Comparison of ENCODE assay signal across 23 mouse cellular contexts in genomic region chr5:49149684-49150083, GRCm38 (mm10).
"Had no signal": no experiment of that assay in that cellular context is flagged by ENCODE, and none has a peak within 500 bp of the region (broad histone marks: within the 10 kb centered on the region; RNA-seq: fewer than 3 reads in every experiment).

No protein-coding gene starts in this region.

- H3K4me2 ChIP-seq: limb, embryonic 13.5 days; liver, embryonic 12.5 days; liver, embryonic 15.5 days; lung, embryonic 15.5 days; midbrain, embryonic 13.5 days; neural tube, embryonic 13.5 days; stomach, embryonic 15.5 days had no signal

- H3K4me1 ChIP-seq: limb, embryonic 10.5 days; limb, embryonic 13.5 days; liver, embryonic 12.5 days; liver, embryonic 15.5 days; lung, embryonic 15.5 days; megakaryocyte, embryonic 14.5 days; midbrain, embryonic 10.5 days; midbrain, embryonic 13.5 days; neural tube, embryonic 13.5 days; stomach, embryonic 15.5 days had no signal

- H3K27ac ChIP-seq: kidney, postnatal 0 days; limb, embryonic 10.5 days; limb, embryonic 13.5 days; liver, embryonic 12.5 days; liver, embryonic 15.5 days; lung, embryonic 15.5 days; midbrain, embryonic 10.5 days; midbrain, embryonic 13.5 days; neural tube, embryonic 13.5 days; stomach, embryonic 15.5 days had no signal

- ATAC-seq: liver, embryonic 12.5 days; midbrain, embryonic 13.5 days; midbrain, embryonic 16.5 days had no signal

- H3K9me3 ChIP-seq: limb, embryonic 10.5 days; limb, embryonic 13.5 days; liver, embryonic 12.5 days; liver, embryonic 15.5 days; lung, embryonic 15.5 days; megakaryocyte, embryonic 14.5 days; midbrain, embryonic 10.5 days; midbrain, embryonic 13.5 days; neural tube, embryonic 13.5 days; stomach, embryonic 15.5 days had no signal

- H3K9ac ChIP-seq: limb, embryonic 13.5 days; liver, embryonic 12.5 days; liver, embryonic 15.5 days; lung, embryonic 15.5 days; midbrain, embryonic 13.5 days; neural tube, embryonic 13.5 days; stomach, embryonic 15.5 days had no signal

- H3K4me3 ChIP-seq: layer of hippocampus, adult 2 months; limb, embryonic 10.5 days; limb, embryonic 13.5 days; liver, embryonic 12.5 days; liver, embryonic 15.5 days; lung, embryonic 15.5 days; megakaryocyte, embryonic 14.5 days; midbrain, embryonic 10.5 days; midbrain, embryonic 13.5 days; myocyte; neural tube, embryonic 13.5 days; stomach, embryonic 15.5 days had no signal

- H3K27me3 ChIP-seq: limb, embryonic 13.5 days; liver, embryonic 12.5 days; liver, embryonic 15.5 days; lung, embryonic 15.5 days; megakaryocyte, embryonic 14.5 days; midbrain, embryonic 13.5 days; neural tube, embryonic 13.5 days; stomach, embryonic 15.5 days had no signal

- DNase-seq: kidney, postnatal 25 days; layer of hippocampus, adult 9-11 months; liver; lung, postnatal 10 days; lung, postnatal 36 days; retina, postnatal 1 day; right cerebral cortex, postnatal 25 days; spleen, adult 18-20 months; thymus, postnatal 25 days had no signal

- H3K36me3 ChIP-seq: limb, embryonic 10.5 days; limb, embryonic 13.5 days; liver, embryonic 12.5 days; liver, embryonic 15.5 days; lung, embryonic 15.5 days; midbrain, embryonic 10.5 days; midbrain, embryonic 13.5 days; neural tube, embryonic 13.5 days; stomach, embryonic 15.5 days had no signal
